Comparison of ENCODE assay signal across 8 mouse cellular contexts in genomic region chr6:88627317-88627811, GRCm38 (mm10). TPM values are rescaled to one million over a fixed set of nuclear protein-coding genes. Genes with fewer than 3 reads are reported as not detected.
DNase-seq lines count a peak whose midpoint lies in the region; ATAC-seq and TF ChIP-seq lines count a peak whose summit lies in the region.

No protein-coding gene starts in this region.

- peak; percentile 99 for ATAC-seq in forebrain, postnatal 0 days
- peak; percentile 59 for ATAC-seq in lung, postnatal 0 days

- peak overlapping the region; percentile 53 for H3K4me3 ChIP-seq in forebrain, postnatal 0 days (ENCODE audit: low read depth, low read length)
- peak overlapping the region; percentile 64 for H3K4me3 ChIP-seq in layer of hippocampus, adult 2 months
- H3K4me3 ChIP-seq in lung, postnatal 0 days (ENCODE audit: low read depth, low read length), result peak overlapping the region; percentile 45

- peak overlapping the region; percentile 74 for H3K9ac ChIP-seq in forebrain, postnatal 0 days
- no peak overlapping the region for H3K9ac ChIP-seq in lung, postnatal 0 days (replicated peaks; ENCODE audit: low read depth)

- no peaks in the 10 kb centered on the region for H3K9me3 ChIP-seq in forebrain, postnatal 0 days (ENCODE audit: low read length)
- H3K9me3 ChIP-seq in lung, postnatal 0 days (ENCODE audit: low read length), result no peaks in the 10 kb centered on the region

- intact Hi-C loops in heart, postnatal 36 days (cut with DNase I), result loop anchor here (5.0 kb wide), 1 partner anchor 100 kb away; no protein-coding TSS in a partner anchor

- H3K4me2 ChIP-seq in forebrain, postnatal 0 days (ENCODE audit: low read depth), result peak overlapping the region; percentile 99
- H3K4me2 ChIP-seq in lung, postnatal 0 days (replicated peaks; ENCODE audit: low read depth, low read length), result peak overlapping the region; percentile 96

- H3K27ac ChIP-seq in forebrain, postnatal 0 days (ENCODE audit: low read depth, low read length), result peak overlapping the region; percentile 85
- H3K27ac ChIP-seq in layer of hippocampus, adult 2 months, result peak overlapping the region; percentile 90
- H3K27ac ChIP-seq in lung, postnatal 0 days (ENCODE audit: low read length), result no peak overlapping the region

- under 1% methylated on average over 51 of the region's 51 CpGs for WGBS in forebrain, postnatal 0 days
- 4% methylated on average over 51 of the region's 51 CpGs for WGBS in lung, postnatal 0 days

- peak; percentile 14 for DNase-seq in T-cell, adult 2 months (ENCODE audit: low spot score)
- DNase-seq in cerebellum, adult 8-10 months, result peak; percentile 81
- DNase-seq in forebrain, postnatal 0 days, result peak; percentile 95
- DNase-seq in heart, postnatal 36 days, result peak; percentile 68 to 70
- peak; percentile 41 to 57 for DNase-seq in layer of hippocampus, adult 2 months (ENCODE audit: low spot score in 2 of 2)
- DNase-seq in lung, postnatal 0 days (ENCODE audit: low spot score), result peak; percentile 58
- DNase-seq in retina, postnatal 1 day, result peak; percentile 93
- DNase-seq in thymus, postnatal 4 days, result peak; percentile 78

- no peak for TF ChIP-seq EP300 in lung, postnatal 0 days (IDR thresholded peaks at IDR 0.05)

- no peak for TF ChIP-seq CTCF in forebrain, postnatal 0 days (IDR thresholded peaks at IDR 0.05; ENCODE audit: low read depth)
- no peak for TF ChIP-seq CTCF in layer of hippocampus, adult 2 months (conservative IDR thresholded peaks at IDR 0.05)
- TF ChIP-seq CTCF in lung, postnatal 0 days (IDR thresholded peaks at IDR 0.05), result no peak

- H3K27me3 ChIP-seq in forebrain, postnatal 0 days (ENCODE audit: insufficient read depth, low read length), result no peaks in the 10 kb centered on the region
- no peaks in the 10 kb centered on the region for H3K27me3 ChIP-seq in lung, postnatal 0 days (replicated peaks; ENCODE audit: insufficient read depth, low read length)

- H3K36me3 ChIP-seq in forebrain, postnatal 0 days (ENCODE audit: insufficient read depth), result no peaks in the 10 kb centered on the region
- no peaks in the 10 kb centered on the region for H3K36me3 ChIP-seq in lung, postnatal 0 days (ENCODE audit: insufficient read depth, low read length)

- no peaks in the 10 kb centered on the region for H3K4me1 ChIP-seq in forebrain, postnatal 0 days (ENCODE audit: insufficient read depth)
- peaks cover 2% of the 10 kb centered on the region; the same call in 1 of the 2 replicates for H3K4me1 ChIP-seq in lung, postnatal 0 days (ENCODE audit: insufficient read depth, low read depth, low read length)

RNA-seq across cellular contexts. Expression of gene Kbtbd12, which starts 10.4 kb away (rescaled TPM):
- 0.08 and 0.29 TPM in 2 replicates for total RNA-seq in forebrain, postnatal 0 days (2014; rRNA removed)
- polyA plus RNA-seq in forebrain, postnatal 0 days (2015; fragmentation: Nextera tagmentation; extraction: Ambion mirVana), result 0.14 and 0.24 TPM in 2 replicates
- total RNA-seq in heart, postnatal 36 days (2021), result 10 to 100 TPM; 30.3 to 39.1 TPM
- total RNA-seq in layer of hippocampus, adult 2 months (2021), result 1 to 10 TPM in 1 of 2 experiments, under 1 TPM in 1; 0.97 to 1.1 TPM
- polyA plus RNA-seq in lung, postnatal 0 days (2015; fragmentation: Nextera tagmentation; extraction: Ambion mirVana), result 0.42 and 0.97 TPM in 2 replicates

Comparison
In these comparisons a context has a peak if more than half of its experiments do, and no peak if none do; other contexts are left out.
1. DNase-seq: peak in every context shown above with its lines; median percentile 95 in forebrain, postnatal 0 days; 93 in retina, postnatal 1 day; 81 in cerebellum, adult 8-10 months; 78 in thymus, postnatal 4 days; 69 in heart, postnatal 36 days; 58 in lung, postnatal 0 days; 49 in layer of hippocampus, adult 2 months; 14 in T-cell, adult 2 months.
2. RNA of gene Kbtbd12, which starts 10.4 kb away (total RNA-seq): 30.3 to 39.1 TPM in heart, postnatal 36 days; 0.97 to 1.1 TPM in layer of hippocampus, adult 2 months and 0.08 to 0.29 TPM in forebrain, postnatal 0 days; every median in the first group is over 10 times any median in the second.
3. Peak in every context shown above with its lines, with median percentiles within 50 percentile points of each other: H3K4me3 ChIP-seq.